ENCODE assay signal across 12 mouse cellular contexts in the genomic region with DNA sequence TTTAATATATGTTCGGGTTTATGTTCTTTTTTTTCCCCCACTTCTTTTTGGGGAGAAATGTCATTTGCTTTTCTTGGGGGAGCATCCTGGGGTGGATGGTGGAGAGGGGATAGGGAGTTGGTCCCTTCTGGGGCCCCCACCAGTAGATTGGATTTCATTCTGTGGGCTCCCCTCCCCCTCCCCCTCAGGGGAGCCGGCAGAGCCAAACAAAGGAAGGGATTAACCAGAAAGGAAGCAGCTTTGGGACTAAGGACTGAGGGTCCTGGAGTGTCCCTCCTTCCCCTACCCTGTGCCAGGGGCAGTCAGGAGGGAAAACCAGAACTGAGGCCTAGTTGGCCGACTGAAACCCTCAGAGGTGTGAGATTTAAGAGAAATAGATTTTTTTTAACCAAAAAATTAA. TPM values are rescaled to one million over a fixed set of nuclear protein-coding genes. Genes with fewer than 3 reads are reported as not detected.
DNase-seq lines count a peak whose midpoint lies in the region; ATAC-seq and TF ChIP-seq lines count a peak whose summit lies in the region.
"Had no signal": no experiment of that assay in that cellular context is flagged by ENCODE, and none has a peak within 500 bp of the region (broad histone marks: within the 10 kb centered on the region; RNA-seq: fewer than 3 reads in every experiment).

No protein-coding gene starts in this region.

- no peaks in the 10 kb centered on the region for H3K9me3 ChIP-seq in forebrain, embryonic 14.5 days (replicated peaks; ENCODE audit: control insufficient read depth, low read length)
- H3K9me3 ChIP-seq in limb, embryonic 14.5 days (ENCODE audit: control insufficient read depth, low read length) = no peaks in the 10 kb centered on the region
- H3K9me3 ChIP-seq in stomach, postnatal 0 days (ENCODE audit: control insufficient read depth, low read length) = no peaks in the 10 kb centered on the region
- H3K9me3 ChIP-seq: liver, embryonic 12.5 days; stomach, embryonic 15.5 days had no signal

- peaks cover 65% of the 10 kb centered on the region for H3K36me3 ChIP-seq in forebrain, embryonic 14.5 days (ENCODE audit: control insufficient read depth, insufficient read depth, low read length)
- H3K36me3 ChIP-seq in limb, embryonic 14.5 days (ENCODE audit: control insufficient read depth, insufficient read depth, low read length) = peaks cover 65% of the 10 kb centered on the region
- peaks cover 4% of the 10 kb centered on the region; the same call in 1 of the 2 replicates for H3K36me3 ChIP-seq in stomach, postnatal 0 days (ENCODE audit: control insufficient read depth, insufficient read depth, low read length)

- no peak for TF ChIP-seq EP300 in stomach, postnatal 0 days (optimal IDR thresholded peaks at IDR 0.05)

- under 1% methylated on average over 3 of the region's 3 CpGs for WGBS in forebrain, embryonic 14.5 days
- WGBS in limb, embryonic 14.5 days = 25% methylated on average over 3 of the region's 3 CpGs
- WGBS in stomach, postnatal 0 days = 38% methylated on average over 3 of the region's 3 CpGs

- peak overlapping the region; percentile 46; the same call in 1 of the 2 replicates for H3K27ac ChIP-seq in forebrain, embryonic 14.5 days (ENCODE audit: low read depth, low read length)
- peak overlapping the region; percentile 55; the same call in 1 of the 2 replicates for H3K27ac ChIP-seq in limb, embryonic 14.5 days (replicated peaks; ENCODE audit: low read depth, low read length)
- H3K27ac ChIP-seq in stomach, postnatal 0 days (replicated peaks) = no peak overlapping the region
- H3K27ac ChIP-seq: stomach, embryonic 15.5 days had no signal

- no peak overlapping the region for H3K4me3 ChIP-seq in forebrain, embryonic 14.5 days (ENCODE audit: low read depth, low read length)
- H3K4me3 ChIP-seq in limb, embryonic 14.5 days (replicated peaks; ENCODE audit: low read length) = no peak overlapping the region
- H3K4me3 ChIP-seq in stomach, postnatal 0 days (ENCODE audit: low read depth, low read length) = no peak overlapping the region
- H3K4me3 ChIP-seq: liver, embryonic 12.5 days; stomach, embryonic 15.5 days had no signal

- peak; percentile 70 for DNase-seq in left cerebral cortex, postnatal 4 days
- no peak for DNase-seq in left cerebral cortex, adult 8-10 months (ENCODE audit: low spot score in 2 of 2)
- DNase-seq in forebrain, embryonic 14.5 days (ENCODE audit: low spot score) = peak; percentile 76
- DNase-seq in limb, embryonic 14.5 days (ENCODE audit: low spot score) = no peak
- no peak for DNase-seq in stomach, postnatal 0 days (ENCODE audit: low spot score)
- no peak for DNase-seq in cerebellum, adult 9-10 months
- DNase-seq in thymus, postnatal 25 days = no peak
- DNase-seq: gastrocnemius, postnatal 36 days had no signal

- H3K27me3 ChIP-seq in forebrain, embryonic 14.5 days (replicated peaks; ENCODE audit: control insufficient read depth, insufficient read depth, low read length) = no peaks in the 10 kb centered on the region
- H3K27me3 ChIP-seq in limb, embryonic 14.5 days (ENCODE audit: control insufficient read depth, insufficient read depth, low read length) = no peaks in the 10 kb centered on the region
- H3K27me3 ChIP-seq in stomach, postnatal 0 days (ENCODE audit: control insufficient read depth, insufficient read depth, low read length) = no peaks in the 10 kb centered on the region
- H3K27me3 ChIP-seq: stomach, embryonic 15.5 days had no signal

- TF ChIP-seq CTCF in stomach, postnatal 0 days (IDR thresholded peaks at IDR 0.05; ENCODE audit: low read depth) = no peak

- intact Hi-C loops in left cerebral cortex, postnatal 4 days (cut with DNase I) = no loop called here

- H3K9ac ChIP-seq in forebrain, embryonic 14.5 days (ENCODE audit: low read length) = peak overlapping the region; percentile 55; the same call in 1 of the 2 replicates
- H3K9ac ChIP-seq in limb, embryonic 14.5 days (ENCODE audit: low read depth, low read length, severe bottlenecking) = no peak overlapping the region
- H3K9ac ChIP-seq in stomach, postnatal 0 days (ENCODE audit: low read length) = peak overlapping the region; percentile 31; the same call in 1 of the 2 replicates
- H3K9ac ChIP-seq: liver, embryonic 12.5 days; stomach, embryonic 15.5 days had no signal

- H3K4me1 ChIP-seq in forebrain, embryonic 14.5 days (ENCODE audit: control insufficient read depth, insufficient read depth, low read length) = peaks cover 55% of the 10 kb centered on the region
- peaks cover 39% of the 10 kb centered on the region for H3K4me1 ChIP-seq in limb, embryonic 14.5 days (ENCODE audit: control insufficient read depth, insufficient read depth, low read length)
- peaks cover 11% of the 10 kb centered on the region; the same call in 1 of the 2 replicates for H3K4me1 ChIP-seq in stomach, postnatal 0 days (replicated peaks; ENCODE audit: control insufficient read depth, insufficient read depth)

- H3K4me2 ChIP-seq in forebrain, embryonic 14.5 days (ENCODE audit: low read length) = peak overlapping the region; percentile 17; the same call in 1 of the 2 replicates
- H3K4me2 ChIP-seq in limb, embryonic 14.5 days (replicated peaks; ENCODE audit: low read depth, low read length, severe bottlenecking) = no peak overlapping the region
- H3K4me2 ChIP-seq in stomach, postnatal 0 days (replicated peaks; ENCODE audit: low read depth) = no peak overlapping the region
- H3K4me2 ChIP-seq: liver, embryonic 12.5 days; stomach, embryonic 15.5 days had no signal

- ATAC-seq in forebrain, embryonic 14.5 days = no peak
- ATAC-seq in limb, embryonic 14.5 days (ENCODE audit: low FRiP score, low read depth) = no peak
- ATAC-seq in stomach, postnatal 0 days (ENCODE audit: low FRiP score, low TSS enrichment) = no peak
- no peak for ATAC-seq in monocyte, adult 5-6 weeks (replicated peaks; ENCODE audit: insufficient number of reproducible peaks, low FRiP score, low TSS enrichment, poor library complexity, severe bottlenecking)
- ATAC-seq: liver, embryonic 12.5 days had no signal

- no peak for TF ChIP-seq POLR2A in limb, embryonic 14.5 days (IDR thresholded peaks at IDR 0.05; ENCODE audit: borderline replicate concordance, extremely low read depth, insufficient read depth, insufficient read length)

RNA-seq across cellular contexts. Expression of a gene that starts 7.2 kb away (rescaled TPM):
- 10 to 100 TPM; 80.5 to 87.8 TPM for total RNA-seq in left cerebral cortex, postnatal 4 days (2021)
- 1 to 10 TPM; 2.3 to 3.1 (median 2.6) TPM for total RNA-seq in left cerebral cortex, adult 8-10 months (2022)
- 48.8 and 50.1 TPM in 2 replicates for polyA plus RNA-seq in forebrain, embryonic 14.5 days (2014; fragmentation: Nextera tagmentation; extraction: Ambion mirVana)
- 49.3 and 60.8 TPM in 2 replicates for polyA plus RNA-seq in limb, embryonic 14.5 days (2012; rRNA removed)
- 26.7 and 33.1 TPM in 2 replicates for polyA plus RNA-seq in limb, embryonic 14.5 days (2014; fragmentation: Nextera tagmentation; extraction: Ambion mirVana)
- polyA plus RNA-seq in stomach, postnatal 0 days (2015; fragmentation: Nextera tagmentation; extraction: Ambion mirVana) = 3.3 and 3.4 TPM in 2 replicates
- 0.19 to 0.39 TPM in 2 of 3 replicates, not detected in the other for total RNA-seq in monocyte, adult 5-6 weeks (2017)

RNA-seq across cellular contexts. Expression of a gene that starts 8.7 kb away (rescaled TPM):
- under 1 TPM in 1 of 2 experiments, not detected in 1; 0.83 TPM for total RNA-seq in left cerebral cortex, postnatal 4 days (2021)
- total RNA-seq in left cerebral cortex, adult 8-10 months (2022) = not detected
- polyA plus RNA-seq in forebrain, embryonic 14.5 days (2014; fragmentation: Nextera tagmentation; extraction: Ambion mirVana) = not detected in 2 replicates
- 27.0 and 35.0 TPM in 2 replicates for polyA plus RNA-seq in limb, embryonic 14.5 days (2012; rRNA removed)
- polyA plus RNA-seq in limb, embryonic 14.5 days (2014; fragmentation: Nextera tagmentation; extraction: Ambion mirVana) = 52.7 and 70.4 TPM in 2 replicates
- polyA plus RNA-seq in stomach, postnatal 0 days (2015; fragmentation: Nextera tagmentation; extraction: Ambion mirVana) = 252 and 271 TPM in 2 replicates
- total RNA-seq in monocyte, adult 5-6 weeks (2017) = 0.97 TPM in 1 of 3 replicates, not detected in the others
- total RNA-seq: gastrocnemius, postnatal 36 days; layer of hippocampus, adult 18-20 months had no signal

RNA-seq across cellular contexts. Expression of a gene that starts 13.5 kb away (rescaled TPM):
- total RNA-seq in left cerebral cortex, postnatal 4 days (2021) = 100 to 1,000 TPM; 106 to 120 TPM
- 100 to 1,000 TPM; 102 to 133 (median 110) TPM for total RNA-seq in left cerebral cortex, adult 8-10 months (2022)
- polyA plus RNA-seq in forebrain, embryonic 14.5 days (2014; fragmentation: Nextera tagmentation; extraction: Ambion mirVana) = 107 and 122 TPM in 2 replicates
- 92.5 and 117 TPM in 2 replicates for polyA plus RNA-seq in limb, embryonic 14.5 days (2012; rRNA removed)
- polyA plus RNA-seq in limb, embryonic 14.5 days (2014; fragmentation: Nextera tagmentation; extraction: Ambion mirVana) = 100 and 103 TPM in 2 replicates
- polyA plus RNA-seq in stomach, postnatal 0 days (2015; fragmentation: Nextera tagmentation; extraction: Ambion mirVana) = 154 and 157 TPM in 2 replicates
- 61.5 to 63.7 TPM (median 63.2 TPM) in 3 replicates for total RNA-seq in monocyte, adult 5-6 weeks (2017)

RNA-seq across cellular contexts. Expression of a gene that starts 14.2 kb away (rescaled TPM):
- 100 to 1,000 TPM in 1 of 2 experiments, 10 to 100 TPM in 1; 97.5 to 105 TPM for total RNA-seq in left cerebral cortex, postnatal 4 days (2021)
- 100 to 1,000 TPM; 121 to 142 (median 129) TPM for total RNA-seq in left cerebral cortex, adult 8-10 months (2022)
- 40.5 and 43.3 TPM in 2 replicates for polyA plus RNA-seq in forebrain, embryonic 14.5 days (2014; fragmentation: Nextera tagmentation; extraction: Ambion mirVana)
- 90.4 and 112 TPM in 2 replicates for polyA plus RNA-seq in limb, embryonic 14.5 days (2012; rRNA removed)
- polyA plus RNA-seq in limb, embryonic 14.5 days (2014; fragmentation: Nextera tagmentation; extraction: Ambion mirVana) = 52.5 and 57.8 TPM in 2 replicates
- 19.5 and 21.8 TPM in 2 replicates for polyA plus RNA-seq in stomach, postnatal 0 days (2015; fragmentation: Nextera tagmentation; extraction: Ambion mirVana)
- total RNA-seq in monocyte, adult 5-6 weeks (2017) = 14.7 to 25.7 TPM (median 19.6 TPM) in 3 replicates

RNA-seq across cellular contexts. Expression of a gene that starts 29.6 kb away (rescaled TPM):
- total RNA-seq in left cerebral cortex, postnatal 4 days (2021) = 10 to 100 TPM; 35.3 to 37.7 TPM
- 10 to 100 TPM; 50.1 to 67.5 (median 60.3) TPM for total RNA-seq in left cerebral cortex, adult 8-10 months (2022)
- 18.0 and 28.5 TPM in 2 replicates for polyA plus RNA-seq in forebrain, embryonic 14.5 days (2014; fragmentation: Nextera tagmentation; extraction: Ambion mirVana)
- polyA plus RNA-seq in limb, embryonic 14.5 days (2012; rRNA removed) = 238 and 364 TPM in 2 replicates
- 378 and 402 TPM in 2 replicates for polyA plus RNA-seq in limb, embryonic 14.5 days (2014; fragmentation: Nextera tagmentation; extraction: Ambion mirVana)
- 250 and 267 TPM in 2 replicates for polyA plus RNA-seq in stomach, postnatal 0 days (2015; fragmentation: Nextera tagmentation; extraction: Ambion mirVana)
- 28.1 to 43.4 TPM (median 40.8 TPM) in 3 replicates for total RNA-seq in monocyte, adult 5-6 weeks (2017)

Comparison
In these comparisons a context has a peak if more than half of its experiments do, and no peak if none do; other contexts are left out.
1. DNase-seq: peak in left cerebral cortex, postnatal 4 days (single experiment) and forebrain, embryonic 14.5 days (single experiment); none in left cerebral cortex, adult 8-10 months (0 of 2), limb, embryonic 14.5 days (single experiment), stomach, postnatal 0 days (single experiment), cerebellum, adult 9-10 months (single experiment) and thymus, postnatal 25 days (single experiment).
2. RNA of a gene that starts 7.2 kb away (total RNA-seq): 80.5 to 87.8 TPM in left cerebral cortex, postnatal 4 days; 2.3 to 3.1 TPM in left cerebral cortex, adult 8-10 months and 0.19 to 0.39 TPM in monocyte, adult 5-6 weeks; every median in the first group is over 10 times any median in the second.